Mouse (Mus musculus) lung, postnatal 0 days (tissue): ENCODE measurements around the gene Marveld2.

ENCODE experiments used
- CTCF ChIP-seq: IDR thresholded peaks from 2 replicates; pipeline ENCODE4 v1.5.1; 2016; ENCODE audit warnings: antibody characterized with exemption, mild to moderate bottlenecking
- EP300 ChIP-seq: IDR thresholded peaks from 2 replicates; pipeline ENCODE4 v1.6.1; 2016; ENCODE audit warnings: antibody characterized with exemption, mild to moderate bottlenecking, control low read depth

- TF ChIP-seq EP300 (no peak), CTCF (no peak)
Observed at GRCm38 (mm10) chr13:100595552-100595885, 21.3 kb downstream of the Marveld2 start.
